Mouse (Mus musculus): Measurements from ENCODE around the gene Map3k14. TPM values are rescaled to one million over a fixed set of nuclear protein-coding genes. Genes with fewer than 3 reads are reported as not detected.
A peak's percentile ranks its signal among the peaks of the same experiment; 100 is the strongest.

Map3k14 gene
- polyA plus RNA-seq, 1 experiment: 2.3 TPM

GRCm38 (mm10) chr11:103263551-103263950, 3.7 kb downstream of the Map3k14 start:
- peaks cover 79% of the 10 kb centered on the region for H3K4me1 ChIP-seq
- H3K36me3 ChIP-seq (replicated peaks; ENCODE audit: low read length): no peaks in the 10 kb centered on the region
- H3K9me3 ChIP-seq: no peaks in the 10 kb centered on the region
- peak overlapping the region; percentile 53 for H3K4me3 ChIP-seq (replicated peaks)
- no peak for TF ChIP-seq GATA1 (IDR thresholded peaks at IDR 0.05; ENCODE audit: borderline replicate concordance, low read length)
- TF ChIP-seq FLI1 (IDR thresholded peaks at IDR 0.05; ENCODE audit: low read length): no peak
- peaks cover 5% of the 10 kb centered on the region for H3K27me3 ChIP-seq (replicated peaks)

- Histone ChIP-seq H3K9me3 (no peaks in the 10 kb centered on the region), H3K36me3 (replicated peaks; ENCODE audit: low read length) (no peaks in the 10 kb centered on the region), H3K4me3 (replicated peaks) (peak overlapping the region; percentile 91), H3K27me3 (replicated peaks) (peaks cover 5% of the 10 kb centered on the region), H3K4me1 (peaks cover 74% of the 10 kb centered on the region)
- TF ChIP-seq FLI1 (IDR thresholded peaks at IDR 0.05; ENCODE audit: low read length) (no peak), GATA1 (IDR thresholded peaks at IDR 0.05; ENCODE audit: borderline replicate concordance, low read length) (no peak)
Observed at GRCm38 (mm10) chr11:103262412-103263267, 4.6 kb downstream of the Map3k14 start.

GRCm38 (mm10) chr11:103261671-103262411, 5.4 kb downstream of the Map3k14 start:
- peaks cover 5% of the 10 kb centered on the region for H3K27me3 ChIP-seq (replicated peaks)
- TF ChIP-seq FLI1 (IDR thresholded peaks at IDR 0.05; ENCODE audit: low read length) (no peak), GATA1 (IDR thresholded peaks at IDR 0.05; ENCODE audit: borderline replicate concordance, low read length) (no peak)
- no peaks in the 10 kb centered on the region for H3K9me3 ChIP-seq
- H3K4me1 ChIP-seq: peaks cover 72% of the 10 kb centered on the region
- peak overlapping the region; percentile 91 for H3K4me3 ChIP-seq (replicated peaks)
- H3K36me3 ChIP-seq (replicated peaks; ENCODE audit: low read length): no peaks in the 10 kb centered on the region

- peaks cover 6% of the 10 kb centered on the region for H3K27me3 ChIP-seq (replicated peaks)
- TF ChIP-seq FLI1 (IDR thresholded peaks at IDR 0.05; ENCODE audit: low read length) (no peak), GATA1 (IDR thresholded peaks at IDR 0.05; ENCODE audit: borderline replicate concordance, low read length) (no peak)
- H3K36me3 ChIP-seq (replicated peaks; ENCODE audit: low read length): no peaks in the 10 kb centered on the region
- peaks cover 67% of the 10 kb centered on the region for H3K4me1 ChIP-seq
- H3K9me3 ChIP-seq: no peaks in the 10 kb centered on the region
- no peak overlapping the region for H3K4me3 ChIP-seq (replicated peaks)
Observed at GRCm38 (mm10) chr11:103260515-103261192, 6.6 kb downstream of the Map3k14 start.

GRCm38 (mm10) chr11:103260034-103260433, 7.2 kb downstream of the Map3k14 start:
- peaks cover 6% of the 10 kb centered on the region for H3K27me3 ChIP-seq (replicated peaks)
- H3K36me3 ChIP-seq (replicated peaks; ENCODE audit: low read length): no peaks in the 10 kb centered on the region
- TF ChIP-seq FLI1 (IDR thresholded peaks at IDR 0.05; ENCODE audit: low read length) (no peak), GATA1 (IDR thresholded peaks at IDR 0.05; ENCODE audit: borderline replicate concordance, low read length) (no peak)
- no peaks in the 10 kb centered on the region for H3K9me3 ChIP-seq
- no peak overlapping the region for H3K4me3 ChIP-seq (replicated peaks)
- peaks cover 67% of the 10 kb centered on the region for H3K4me1 ChIP-seq

- Histone ChIP-seq H3K4me3 (replicated peaks) (no peak overlapping the region), H3K27me3 (replicated peaks) (peaks cover 6% of the 10 kb centered on the region), H3K9me3 (no peaks in the 10 kb centered on the region), H3K4me1 (peaks cover 60% of the 10 kb centered on the region), H3K36me3 (replicated peaks; ENCODE audit: low read length) (no peaks in the 10 kb centered on the region)
- TF ChIP-seq GATA1 (IDR thresholded peaks at IDR 0.05; ENCODE audit: borderline replicate concordance, low read length) (no peak), FLI1 (IDR thresholded peaks at IDR 0.05; ENCODE audit: low read length) (no peak)
Observed at GRCm38 (mm10) chr11:103257938-103258481, 9.3 kb downstream of the Map3k14 start.

- Histone ChIP-seq H3K27me3 (replicated peaks) (peaks cover 1% of the 10 kb centered on the region), H3K36me3 (replicated peaks; ENCODE audit: low read length) (no peaks in the 10 kb centered on the region), H3K4me1 (peaks cover 54% of the 10 kb centered on the region), H3K4me3 (replicated peaks) (no peak overlapping the region), H3K9me3 (no peaks in the 10 kb centered on the region)
- TF ChIP-seq GATA1 (IDR thresholded peaks at IDR 0.05; ENCODE audit: borderline replicate concordance, low read length) (no peak), FLI1 (IDR thresholded peaks at IDR 0.05; ENCODE audit: low read length) (no peak)
Observed at GRCm38 (mm10) chr11:103253605-103254004, 13.7 kb downstream of the Map3k14 start.

GRCm38 (mm10) chr11:103252380-103252779, 14.9 kb downstream of the Map3k14 start:
- Histone ChIP-seq H3K27me3 (replicated peaks) (peaks cover 1% of the 10 kb centered on the region), H3K4me1 (peaks cover 60% of the 10 kb centered on the region), H3K4me3 (replicated peaks) (no peak overlapping the region), H3K9me3 (no peaks in the 10 kb centered on the region), H3K36me3 (replicated peaks; ENCODE audit: low read length) (no peaks in the 10 kb centered on the region)
- no peak for TF ChIP-seq GATA1 (IDR thresholded peaks at IDR 0.05; ENCODE audit: borderline replicate concordance, low read length)
- TF ChIP-seq FLI1 (IDR thresholded peaks at IDR 0.05; ENCODE audit: low read length): no peak

- H3K36me3 ChIP-seq (replicated peaks; ENCODE audit: low read length): no peaks in the 10 kb centered on the region
- TF ChIP-seq GATA1 (IDR thresholded peaks at IDR 0.05; ENCODE audit: borderline replicate concordance, low read length): no peak
- TF ChIP-seq FLI1 (IDR thresholded peaks at IDR 0.05; ENCODE audit: low read length): no peak
- H3K9me3 ChIP-seq: no peaks in the 10 kb centered on the region
- no peak overlapping the region for H3K4me3 ChIP-seq (replicated peaks)
- no peaks in the 10 kb centered on the region for H3K27me3 ChIP-seq (replicated peaks)
- H3K4me1 ChIP-seq: peaks cover 69% of the 10 kb centered on the region
Observed at GRCm38 (mm10) chr11:103250324-103250723, 16.9 kb downstream of the Map3k14 start.

Data from megakaryocyte, embryonic 14.5 days (primary cell).